Mouse (Mus musculus): ENCODE data around the gene Ahcyl2. TPM values are rescaled to one million over a fixed set of nuclear protein-coding genes. Genes with fewer than 3 reads are reported as not detected.

Ahcyl2 gene
- polyA plus RNA-seq, 1 experiment from 2014 or later: 18.0 TPM

DNA sequence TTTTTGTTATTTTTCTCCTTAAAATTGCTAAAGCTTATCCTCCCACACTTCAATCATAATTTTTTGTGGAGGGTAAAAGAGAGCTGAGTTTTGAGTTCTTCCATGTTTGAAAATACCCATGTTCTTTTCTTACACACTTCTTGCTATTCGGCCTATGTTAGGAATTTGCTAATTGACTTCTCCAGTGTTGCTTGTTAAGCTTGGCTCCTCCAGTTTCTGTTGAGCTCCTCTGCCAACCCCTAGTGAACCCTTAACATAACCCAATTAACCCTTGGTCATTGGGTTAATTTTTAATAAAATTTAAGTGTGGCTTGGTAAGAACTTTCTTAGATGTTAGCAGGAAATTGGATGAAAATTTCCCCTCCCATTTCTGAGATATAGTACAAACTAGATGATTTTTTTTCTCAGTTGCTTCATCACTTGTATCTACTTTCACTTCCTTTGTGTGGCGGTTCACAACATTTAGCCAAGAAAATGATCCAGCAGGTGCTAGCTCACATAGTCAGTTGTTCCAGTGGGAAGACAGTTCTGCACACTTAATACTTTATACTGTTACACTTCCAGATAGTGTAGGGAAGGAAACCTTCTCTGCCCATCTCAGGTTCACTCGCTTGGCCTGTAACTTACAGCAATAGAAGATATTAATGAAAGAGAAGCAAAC is 60.9 kb downstream of the Ahcyl2 start:
- WGBS: 92% methylated on average over 3 of the region's 3 CpGs
- Histone ChIP-seq H3K4me1 (ENCODE audit: control insufficient read depth, insufficient read depth, low read length) (no peaks in the 10 kb centered on the region), H3K27me3 (ENCODE audit: control insufficient read depth, insufficient read depth, low read length) (no peaks in the 10 kb centered on the region), H3K9me3 (ENCODE audit: control insufficient read depth, low read length) (no peaks in the 10 kb centered on the region), H3K36me3 (ENCODE audit: control insufficient read depth, insufficient read depth, low read length) (no peaks in the 10 kb centered on the region), H3K9ac (replicated peaks; ENCODE audit: low read length) (no peak overlapping the region), H3K4me3 (replicated peaks; ENCODE audit: low read depth, low read length) (no peak overlapping the region), H3K4me2 (ENCODE audit: low read length) (no peak overlapping the region), H3K27ac (replicated peaks; ENCODE audit: low read depth, low read length) (no peak overlapping the region)
- ATAC-seq (ENCODE audit: low FRiP score, low TSS enrichment) (no peak), DNase-seq (no peak)

- Histone ChIP-seq H3K4me1 (ENCODE audit: control insufficient read depth, insufficient read depth, low read length) (no peaks in the 10 kb centered on the region), H3K27me3 (ENCODE audit: control insufficient read depth, insufficient read depth, low read length) (no peaks in the 10 kb centered on the region), H3K4me2 (ENCODE audit: low read length) (no peak overlapping the region), H3K36me3 (ENCODE audit: control insufficient read depth, insufficient read depth, low read length) (no peaks in the 10 kb centered on the region), H3K27ac (replicated peaks; ENCODE audit: low read depth, low read length) (no peak overlapping the region), H3K9ac (replicated peaks; ENCODE audit: low read length) (no peak overlapping the region), H3K9me3 (ENCODE audit: control insufficient read depth, low read length) (no peaks in the 10 kb centered on the region), H3K4me3 (replicated peaks; ENCODE audit: low read depth, low read length) (no peak overlapping the region)
- 84% methylated on average over 4 of the region's 4 CpGs for WGBS
- ATAC-seq (ENCODE audit: low FRiP score, low TSS enrichment) (no peak), DNase-seq (no peak)
Observed at GRCm38 (mm10) chr6:29832356-29832755, 64.5 kb downstream of the Ahcyl2 start.

DNA sequence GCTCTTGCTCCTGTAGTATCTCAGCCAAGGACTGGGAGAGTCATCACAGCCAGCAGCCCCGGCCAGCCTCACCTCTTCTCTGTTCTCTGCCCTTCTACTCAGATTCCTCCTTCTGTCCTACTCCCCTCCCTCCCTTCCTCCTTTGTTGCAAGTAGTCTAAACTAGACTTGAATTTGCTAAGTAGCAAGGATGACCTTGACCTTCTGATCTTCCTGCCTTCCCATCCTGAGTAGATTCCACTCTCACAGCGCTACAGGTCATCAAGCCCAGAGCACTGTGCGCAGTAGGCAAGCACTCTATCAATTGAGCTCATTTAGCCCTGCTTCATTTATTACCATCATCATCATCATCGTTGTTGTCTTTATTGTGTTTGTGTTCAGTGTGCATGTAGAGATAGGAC is 65.3 kb downstream of the Ahcyl2 start:
- DNase-seq (no peak), ATAC-seq (ENCODE audit: low FRiP score, low TSS enrichment) (no peak)
- Histone ChIP-seq H3K27me3 (ENCODE audit: control insufficient read depth, insufficient read depth, low read length) (no peaks in the 10 kb centered on the region), H3K9ac (replicated peaks; ENCODE audit: low read length) (no peak overlapping the region), H3K27ac (replicated peaks; ENCODE audit: low read depth, low read length) (no peak overlapping the region), H3K4me3 (replicated peaks; ENCODE audit: low read depth, low read length) (no peak overlapping the region), H3K4me2 (ENCODE audit: low read length) (no peak overlapping the region), H3K9me3 (ENCODE audit: control insufficient read depth, low read length) (no peaks in the 10 kb centered on the region), H3K36me3 (ENCODE audit: control insufficient read depth, insufficient read depth, low read length) (no peaks in the 10 kb centered on the region), H3K4me1 (ENCODE audit: control insufficient read depth, insufficient read depth, low read length) (no peaks in the 10 kb centered on the region)
- WGBS: 85% methylated on average over 4 of the region's 4 CpGs

DNA sequence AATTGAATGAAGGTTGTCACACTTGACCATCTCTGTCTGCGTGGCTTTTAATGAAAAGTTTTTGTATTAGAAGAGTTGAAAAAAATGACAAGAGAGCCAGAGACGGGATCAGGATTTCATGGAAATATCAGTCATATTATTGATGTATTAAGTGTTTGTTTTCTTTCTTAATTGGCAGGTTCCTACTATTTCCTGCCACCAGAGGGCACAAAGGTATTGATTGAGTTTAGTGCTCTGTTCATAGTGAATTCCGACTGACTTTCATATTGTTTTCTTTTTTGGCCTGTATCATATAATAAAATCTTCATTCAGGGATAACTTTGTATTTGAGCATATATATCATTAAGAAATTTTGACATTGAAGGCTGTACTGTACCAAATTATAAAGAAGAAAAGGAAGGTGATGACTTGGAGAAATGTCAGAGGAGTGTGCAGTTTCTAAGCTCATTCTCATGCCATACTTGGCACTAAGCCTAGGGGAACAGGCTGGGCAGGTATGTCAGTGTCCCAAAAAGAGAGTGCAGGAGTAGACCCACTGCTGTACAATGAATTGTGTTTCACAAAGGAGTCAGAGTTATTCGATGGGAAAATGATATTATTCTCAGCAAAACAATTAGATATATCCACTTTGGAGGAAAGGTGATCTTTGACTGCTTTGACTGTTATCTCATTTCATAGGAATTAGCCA is 65.9 kb downstream of the Ahcyl2 start:
- H3K9ac ChIP-seq (replicated peaks; ENCODE audit: low read length): no peak overlapping the region
- H3K4me1 ChIP-seq (ENCODE audit: control insufficient read depth, insufficient read depth, low read length): no peaks in the 10 kb centered on the region
- no peak overlapping the region for H3K27ac ChIP-seq (replicated peaks; ENCODE audit: low read depth, low read length)
- WGBS: 69% methylated on average over 4 of the region's 4 CpGs
- DNase-seq (peak; percentile 74), ATAC-seq (ENCODE audit: low FRiP score, low TSS enrichment) (no peak)
- no peaks in the 10 kb centered on the region for H3K36me3 ChIP-seq (ENCODE audit: control insufficient read depth, insufficient read depth, low read length)
- H3K4me2 ChIP-seq (ENCODE audit: low read length): no peak overlapping the region
- no peaks in the 10 kb centered on the region for H3K9me3 ChIP-seq (ENCODE audit: control insufficient read depth, low read length)
- no peaks in the 10 kb centered on the region for H3K27me3 ChIP-seq (ENCODE audit: control insufficient read depth, insufficient read depth, low read length)
- no peak overlapping the region for H3K4me3 ChIP-seq (replicated peaks; ENCODE audit: low read depth, low read length)

DNA sequence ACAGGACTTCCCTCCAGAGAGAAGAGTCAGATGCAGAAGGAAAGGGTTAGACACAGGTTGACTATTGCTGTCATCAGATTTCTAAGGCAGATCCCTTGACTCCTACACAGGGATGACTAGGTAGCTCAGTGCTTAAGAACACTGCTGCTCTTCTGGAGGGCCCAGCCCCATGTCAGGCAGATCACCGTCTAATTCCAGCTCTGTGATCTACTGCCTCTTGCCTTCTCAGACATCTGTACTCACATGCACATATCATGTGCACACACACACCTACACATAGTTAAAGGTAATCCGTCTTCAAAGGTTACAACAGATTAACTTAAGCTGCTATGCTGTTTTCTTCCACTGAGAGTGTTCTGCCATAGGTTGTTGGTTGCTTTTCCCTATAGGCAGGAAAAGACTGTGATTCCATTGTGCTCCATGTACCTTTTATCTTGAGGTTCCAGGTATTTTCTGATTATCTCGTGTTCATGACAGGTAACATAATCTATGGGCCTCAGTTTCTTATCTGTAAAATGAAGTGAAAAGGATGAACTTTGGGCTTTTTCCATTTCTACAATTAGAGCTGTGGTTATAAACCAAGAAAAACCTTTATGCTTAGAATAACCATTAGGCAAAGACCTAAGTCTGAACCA is 67.8 kb downstream of the Ahcyl2 start:
- 91% methylated on average over 3 of the region's 3 CpGs for WGBS
- H3K27ac ChIP-seq (replicated peaks; ENCODE audit: low read depth, low read length): no peak overlapping the region
- no peaks in the 10 kb centered on the region for H3K36me3 ChIP-seq (ENCODE audit: control insufficient read depth, insufficient read depth, low read length)
- H3K4me1 ChIP-seq (ENCODE audit: control insufficient read depth, insufficient read depth, low read length): no peaks in the 10 kb centered on the region
- H3K27me3 ChIP-seq (ENCODE audit: control insufficient read depth, insufficient read depth, low read length): no peaks in the 10 kb centered on the region
- H3K9me3 ChIP-seq (ENCODE audit: control insufficient read depth, low read length): no peaks in the 10 kb centered on the region
- H3K4me3 ChIP-seq (replicated peaks; ENCODE audit: low read depth, low read length): no peak overlapping the region
- H3K9ac ChIP-seq (replicated peaks; ENCODE audit: low read length): no peak overlapping the region
- ATAC-seq (ENCODE audit: low FRiP score, low TSS enrichment) (no peak), DNase-seq (no peak)
- H3K4me2 ChIP-seq (ENCODE audit: low read length): no peak overlapping the region

DNA sequence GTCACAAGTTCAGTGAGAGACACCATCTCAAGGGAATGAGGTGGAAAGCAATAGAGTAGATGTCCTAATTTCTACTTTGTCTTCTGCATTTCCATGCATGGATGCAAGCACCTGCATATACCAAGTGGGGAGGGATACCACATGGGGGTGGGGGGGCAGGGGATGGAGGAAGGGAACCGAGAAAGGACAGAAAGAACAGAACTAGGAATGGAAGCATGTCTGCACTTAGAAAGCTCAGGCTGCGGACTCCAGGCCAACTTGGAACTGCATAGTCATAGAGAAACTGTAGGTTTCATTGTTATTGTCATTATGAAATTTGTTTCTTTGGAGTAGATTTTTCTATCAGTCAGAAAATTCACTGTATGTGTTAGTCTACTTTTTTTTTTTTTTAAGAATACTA is 69.8 kb downstream of the Ahcyl2 start:
- no peaks in the 10 kb centered on the region for H3K27me3 ChIP-seq (ENCODE audit: control insufficient read depth, insufficient read depth, low read length)

GRCm38 (mm10) chr6:29838531-29838930 is 70.7 kb downstream of the Ahcyl2 start:
- DNase-seq (no peak), ATAC-seq (ENCODE audit: low FRiP score, low TSS enrichment) (no peak)
- no peaks in the 10 kb centered on the region for H3K4me1 ChIP-seq (ENCODE audit: control insufficient read depth, insufficient read depth, low read length)
- H3K4me3 ChIP-seq (replicated peaks; ENCODE audit: low read depth, low read length): no peak overlapping the region
- no peak overlapping the region for H3K27ac ChIP-seq (replicated peaks; ENCODE audit: low read depth, low read length)
- H3K36me3 ChIP-seq (ENCODE audit: control insufficient read depth, insufficient read depth, low read length): no peaks in the 10 kb centered on the region
- H3K4me2 ChIP-seq (ENCODE audit: low read length): no peak overlapping the region
- no peaks in the 10 kb centered on the region for H3K27me3 ChIP-seq (ENCODE audit: control insufficient read depth, insufficient read depth, low read length)
- WGBS: 95% methylated on average over 3 of the region's 3 CpGs
- H3K9ac ChIP-seq (replicated peaks; ENCODE audit: low read length): no peak overlapping the region
- H3K9me3 ChIP-seq (ENCODE audit: control insufficient read depth, low read length): no peaks in the 10 kb centered on the region

More for the DNA sequence above, 69.8 kb downstream of the Ahcyl2 start:
- Histone ChIP-seq H3K9ac (replicated peaks; ENCODE audit: low read length) (no peak overlapping the region), H3K4me3 (replicated peaks; ENCODE audit: low read depth, low read length) (no peak overlapping the region), H3K27ac (replicated peaks; ENCODE audit: low read depth, low read length) (no peak overlapping the region), H3K4me1 (ENCODE audit: control insufficient read depth, insufficient read depth, low read length) (no peaks in the 10 kb centered on the region), H3K9me3 (ENCODE audit: control insufficient read depth, low read length) (no peaks in the 10 kb centered on the region), H3K36me3 (ENCODE audit: control insufficient read depth, insufficient read depth, low read length) (no peaks in the 10 kb centered on the region), H3K4me2 (ENCODE audit: low read length) (no peak overlapping the region)
- ATAC-seq (ENCODE audit: low FRiP score, low TSS enrichment) (no peak), DNase-seq (no peak)
- WGBS: 93% methylated on average over 2 of the region's 2 CpGs

DNA sequence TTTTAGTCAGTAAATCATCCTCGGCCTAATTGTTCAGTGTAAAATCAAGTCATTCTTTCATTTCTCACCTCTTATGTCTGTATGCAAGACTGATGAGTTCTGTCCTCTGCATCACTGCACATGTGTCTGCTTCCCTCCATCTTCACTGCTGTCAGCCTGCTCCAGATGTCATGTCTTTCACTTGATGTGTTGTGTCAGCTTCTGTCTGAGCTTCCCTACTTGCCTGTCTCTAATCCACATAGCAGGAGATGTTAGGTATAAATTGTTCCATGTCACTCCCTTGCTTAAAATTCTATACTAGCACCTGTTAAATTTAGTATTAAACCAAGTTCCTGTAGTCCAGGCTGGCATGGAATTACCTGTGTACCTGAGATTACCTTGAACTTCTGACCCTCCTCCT is 72.2 kb downstream of the Ahcyl2 start:
- Histone ChIP-seq H3K36me3 (ENCODE audit: control insufficient read depth, insufficient read depth, low read length) (no peaks in the 10 kb centered on the region), H3K9me3 (ENCODE audit: control insufficient read depth, low read length) (no peaks in the 10 kb centered on the region), H3K4me2 (ENCODE audit: low read length) (no peak overlapping the region), H3K27me3 (ENCODE audit: control insufficient read depth, insufficient read depth, low read length) (no peaks in the 10 kb centered on the region), H3K4me1 (ENCODE audit: control insufficient read depth, insufficient read depth, low read length) (no peaks in the 10 kb centered on the region), H3K27ac (replicated peaks; ENCODE audit: low read depth, low read length) (no peak overlapping the region), H3K9ac (replicated peaks; ENCODE audit: low read length) (no peak overlapping the region), H3K4me3 (replicated peaks; ENCODE audit: low read depth, low read length) (no peak overlapping the region)
- no peak for DNase-seq
- 95% methylated on average over 1 of the region's 1 CpGs for WGBS
- no peak for ATAC-seq (ENCODE audit: low FRiP score, low TSS enrichment)

- Histone ChIP-seq H3K4me2 (ENCODE audit: low read length) (no peak overlapping the region), H3K9me3 (ENCODE audit: control insufficient read depth, low read length) (no peaks in the 10 kb centered on the region), H3K9ac (replicated peaks; ENCODE audit: low read length) (no peak overlapping the region), H3K27ac (replicated peaks; ENCODE audit: low read depth, low read length) (no peak overlapping the region), H3K4me3 (replicated peaks; ENCODE audit: low read depth, low read length) (no peak overlapping the region), H3K36me3 (ENCODE audit: control insufficient read depth, insufficient read depth, low read length) (no peaks in the 10 kb centered on the region), H3K4me1 (ENCODE audit: control insufficient read depth, insufficient read depth, low read length) (no peaks in the 10 kb centered on the region), H3K27me3 (ENCODE audit: control insufficient read depth, insufficient read depth, low read length) (no peaks in the 10 kb centered on the region)
- no peak for DNase-seq
- no peak for ATAC-seq (ENCODE audit: low FRiP score, low TSS enrichment)
- 97% methylated on average over 2 of the region's 2 CpGs for WGBS
Observed at GRCm38 (mm10) chr6:29841461-29841860, 73.7 kb downstream of the Ahcyl2 start.
